Mouse (Mus musculus): ENCODE measurements around the gene Klc3.

Gene Klc3

GRCm38 (mm10) chr7:19359892-19360641, 43.8 kb downstream of the Klc3 start:
- under 1% methylated on average over 45 of the region's 45 CpGs for WGBS

- WGBS = under 1% methylated on average over 31 of the region's 31 CpGs
These were observed 44.5 kb downstream of the Klc3 start, which contains the start of the genes Cd3eap and Ppp1r13l for GRCm38 (mm10) chr7:19359299-19359891. TSS of gene Cd3eap (minus strand) at chr7:19359483. TSS of gene Ppp1r13l (plus strand) at chr7:19359749.

GRCm38 (mm10) chr7:19358634-19359033, 45.3 kb downstream of the Klc3 start:
- WGBS = 7% methylated on average over 13 of the region's 13 CpGs

- WGBS = 90% methylated on average over 25 of the region's 25 CpGs
These were observed 46.2 kb downstream of the Klc3 start for GRCm38 (mm10) chr7:19357381-19358375.

- 74% methylated on average over 10 of the region's 10 CpGs for WGBS
These were observed 47.6 kb downstream of the Klc3 start for GRCm38 (mm10) chr7:19356311-19356710.

- 85% methylated on average over 5 of the region's 5 CpGs for WGBS
These were observed 48.9 kb downstream of the Klc3 start for GRCm38 (mm10) chr7:19354991-19355390.

GRCm38 (mm10) chr7:19350221-19350620, 53.7 kb downstream of the Klc3 start:
- WGBS = 96% methylated on average over 8 of the region's 8 CpGs

GRCm38 (mm10) chr7:19349188-19349915, 54.6 kb downstream of the Klc3 start:
- WGBS = 78% methylated on average over 13 of the region's 13 CpGs

GRCm38 (mm10) chr7:19344938-19345471, 58.9 kb downstream of the Klc3 start:
- WGBS = under 1% methylated on average over 31 of the region's 31 CpGs

All from cerebral cortex, adult 2 months (tissue).